Mouse (Mus musculus) midbrain, embryonic 16.5 days (tissue): ENCODE measurements around the gene Grin1. TPM values are rescaled to one million over a fixed set of nuclear protein-coding genes. Genes with fewer than 3 reads are reported as not detected.

Source experiments
- polyA plus RNA-seq: library from polyadenylated mRNA; unstranded; fragments of >200 nt; fragmentation: Nextera tagmentation; extraction: Ambion mirVana; gene quantifications from 2 replicates; pipeline ENCODE4 v1.2.1, GENCODE M21; 2015

The Grin1 gene
- polyA plus RNA-seq, 1 experiment from 2014 or later, result 52.7 TPM

Other genes starting within 250 kb of the Grin1 start
- gene Entpd8, start 238.9 kb downstream of the Grin1 start, polyA plus RNA-seq, result not detected in 2 replicates
- gene Noxa1, start 224.0 kb downstream of the Grin1 start, polyA plus RNA-seq, result not detected in 2 replicates
- 13.1 and 15.0 TPM in 2 replicates for gene Nrarp, start 138.4 kb downstream of the Grin1 start, polyA plus RNA-seq
- gene Tor4a, start 122.3 kb downstream of the Grin1 start, polyA plus RNA-seq, result 1.2 and 1.4 TPM in 2 replicates
- gene Nelfb, start 107.7 kb downstream of the Grin1 start, polyA plus RNA-seq, result 116 and 117 TPM in 2 replicates
- not detected in 2 replicates for gene Stpg3, start 104.5 kb downstream of the Grin1 start, polyA plus RNA-seq
- gene Fam166a, start 100.4 kb downstream of the Grin1 start, polyA plus RNA-seq, result 0.43 TPM in 1 of 2 replicates, not detected in the other
- 366 and 421 TPM in 2 replicates for gene Tubb4b, start 94.5 kb downstream of the Grin1 start, polyA plus RNA-seq
- not detected in 2 replicates for gene Slc34a3, start 84.8 kb downstream of the Grin1 start, polyA plus RNA-seq
- not detected in 2 replicates for gene Rnf224, start 82.4 kb downstream of the Grin1 start, polyA plus RNA-seq
- 144 and 176 TPM in 2 replicates for gene Rnf208, start 76.9 kb downstream of the Grin1 start, polyA plus RNA-seq
- 0.25 and 0.48 TPM in 2 replicates for gene Cysrt1, start 76.7 kb downstream of the Grin1 start, polyA plus RNA-seq
- gene AL732309.1, start 72.3 kb downstream of the Grin1 start, polyA plus RNA-seq, result 4.3 and 4.7 TPM in 2 replicates
- 12.4 and 12.7 TPM in 2 replicates for gene Tmem203, start 63.7 kb downstream of the Grin1 start, polyA plus RNA-seq
- 15.6 and 15.9 TPM in 2 replicates for gene Tprn, start 56.6 kb downstream of the Grin1 start, polyA plus RNA-seq
- 172 and 175 TPM in 2 replicates for gene Ssna1, start 46.7 kb downstream of the Grin1 start, polyA plus RNA-seq
- 141 and 144 TPM in 2 replicates for gene Anapc2, start 46.7 kb downstream of the Grin1 start, polyA plus RNA-seq
- not detected in 2 replicates for gene Tmem210, start 31.0 kb downstream of the Grin1 start, polyA plus RNA-seq
- gene Lrrc26, start 29.3 kb downstream of the Grin1 start, polyA plus RNA-seq, result not detected in 2 replicates
- 50.7 and 51.0 TPM in 2 replicates for gene Man1b1, start 13.2 kb upstream of the Grin1 start, polyA plus RNA-seq
- gene Dpp7, start 37.2 kb upstream of the Grin1 start, polyA plus RNA-seq, result 22.6 and 26.2 TPM in 2 replicates
- 4.6 and 5.2 TPM in 2 replicates for gene Uap1l1, start 46.5 kb upstream of the Grin1 start, polyA plus RNA-seq
- gene Sapcd2, start 53.1 kb upstream of the Grin1 start, polyA plus RNA-seq, result 9.0 and 9.2 TPM in 2 replicates
- gene Entpd2, start 76.7 kb upstream of the Grin1 start, polyA plus RNA-seq, result 3.7 and 9.0 TPM in 2 replicates
- 481 and 529 TPM in 2 replicates for gene Npdc1, start 80.2 kb upstream of the Grin1 start, polyA plus RNA-seq
- gene Fut7, start 104.1 kb upstream of the Grin1 start, polyA plus RNA-seq, result 0.09 and 0.80 TPM in 2 replicates
- gene Abca2, start 109.5 kb upstream of the Grin1 start, polyA plus RNA-seq, result 17.3 and 18.3 TPM in 2 replicates
- gene Clic3, start 137.7 kb upstream of the Grin1 start, polyA plus RNA-seq, result 2.8 and 3.4 TPM in 2 replicates
- gene Paxx, start 141.9 kb upstream of the Grin1 start, polyA plus RNA-seq, result 121 and 130 TPM in 2 replicates
- gene Ptgds, start 150.9 kb upstream of the Grin1 start, polyA plus RNA-seq, result 465 and 593 TPM in 2 replicates
- gene Lcn12, start 174.7 kb upstream of the Grin1 start, polyA plus RNA-seq, result not detected in 2 replicates
- gene Fbxw5, start 181.6 kb upstream of the Grin1 start, polyA plus RNA-seq, result 137 and 139 TPM in 2 replicates
- 5.1 and 5.9 TPM in 2 replicates for gene C8g, start 182.5 kb upstream of the Grin1 start, polyA plus RNA-seq
- gene Traf2, start 227.8 kb upstream of the Grin1 start, polyA plus RNA-seq, result 15.2 and 15.9 TPM in 2 replicates
- 374 and 380 TPM in 2 replicates for gene Edf1, start 238.7 kb upstream of the Grin1 start, polyA plus RNA-seq